Mouse (Mus musculus) neutrophil, adult 59 days (primary cell): Measurements from ENCODE around the gene Slc45a3. TPM values are rescaled to one million over a fixed set of nuclear protein-coding genes. Genes with fewer than 3 reads are reported as not detected.

ENCODE experiments used
- total RNA-seq, 2 experiments: library from RNA; stranded (reverse); gene quantifications; 1 replicate in 1 of 2; 2 replicates in 1 of 2; pipeline ENCODE4 v1.2.4; 2023

Gene Slc45a3
- under 1 TPM; 0.27 to 0.64 TPM for total RNA-seq

GRCm38 (mm10) chr1:131962606-131963084, at the start of gene Slc45a3:
Slc45a3 (plus strand) TSS chr1:131962967.

GRCm38 (mm10) chr1:132007282-132007815, 44.6 kb downstream of the Slc45a3 start, which contains the start of gene Elk4:
Elk4 (plus strand) TSS chr1:132007607.

Other genes with a start within 250 kb of the Slc45a3 start
- not detected for gene Slc26a9, start 218.9 kb upstream of the Slc45a3 start, total RNA-seq
- not detected for gene Pm20d1, start 165.6 kb upstream of the Slc45a3 start, total RNA-seq
- 1 to 10 TPM; 4.1 to 8.0 TPM for gene Slc41a1, start 135.5 kb upstream of the Slc45a3 start, total RNA-seq
- 10 to 100 TPM; 17.0 to 25.4 TPM for gene Rab29, start 95.7 kb upstream of the Slc45a3 start, total RNA-seq
- gene Nucks1, start 52.4 kb upstream of the Slc45a3 start, total RNA-seq = 10 to 100 TPM; 74.9 to 84.6 TPM
- gene Elk4, start 44.6 kb downstream of the Slc45a3 start, total RNA-seq = 10 to 100 TPM; 92.8 to 97.9 TPM
- under 1 TPM in 1 of 2 experiments, not detected in 1; 0.51 TPM for gene Mfsd4a, start 105.1 kb downstream of the Slc45a3 start, total RNA-seq
- gene Cdk18, start 176.7 kb downstream of the Slc45a3 start, total RNA-seq = under 1 TPM; 0.27 to 0.37 TPM
- gene Lemd1, start 228.5 kb downstream of the Slc45a3 start, total RNA-seq = not detected
- gene AC124108.1, start 228.5 kb downstream of the Slc45a3 start, total RNA-seq = not detected